Mouse (Mus musculus) E14TG2a.4 (cell line): ENCODE results near the gene Fam53b.

ENCODE experiments used
- H3K27me3 ChIP-seq: 2 replicates; pipeline ENCODE4 v1.6.1; 2014; ENCODE audit warnings: low read length, control low read depth; ENCODE audit not compliant: insufficient read depth
- H3K36me3 ChIP-seq: 2 replicates; pipeline ENCODE4 v1.6.1; 2014; ENCODE audit warnings: low read length, control low read depth; ENCODE audit not compliant: insufficient read depth
- H3K4me1 ChIP-seq: replicated peaks from 2 replicates; pipeline ENCODE4 v1.6.1; 2014; ENCODE audit warnings: low read depth, low read length, control low read depth
- H3K4me3 ChIP-seq: replicated peaks from 2 replicates; pipeline ENCODE4 v1.5.1; 2014; ENCODE audit warnings: mild to moderate bottlenecking, low read length
- H3K9me3 ChIP-seq: 2 replicates; pipeline ENCODE4 v1.6.1; 2014; ENCODE audit warnings: low read length, control low read depth
- CTCF ChIP-seq: conservative IDR thresholded peaks from 2 replicates; pipeline ENCODE4 v1.5.1; 2014; ENCODE audit warnings: low read length
- NANOG ChIP-seq: IDR thresholded peaks from 2 replicates; pipeline ENCODE4 v1.6.1; 2014; ENCODE audit warnings: borderline replicate concordance, low read length, mixed read lengths
- POU5F1 ChIP-seq: IDR thresholded peaks from 2 replicates; pipeline ENCODE4 v1.6.1; 2014; ENCODE audit warnings: low read length, borderline replicate concordance

Fam53b gene

DNA sequence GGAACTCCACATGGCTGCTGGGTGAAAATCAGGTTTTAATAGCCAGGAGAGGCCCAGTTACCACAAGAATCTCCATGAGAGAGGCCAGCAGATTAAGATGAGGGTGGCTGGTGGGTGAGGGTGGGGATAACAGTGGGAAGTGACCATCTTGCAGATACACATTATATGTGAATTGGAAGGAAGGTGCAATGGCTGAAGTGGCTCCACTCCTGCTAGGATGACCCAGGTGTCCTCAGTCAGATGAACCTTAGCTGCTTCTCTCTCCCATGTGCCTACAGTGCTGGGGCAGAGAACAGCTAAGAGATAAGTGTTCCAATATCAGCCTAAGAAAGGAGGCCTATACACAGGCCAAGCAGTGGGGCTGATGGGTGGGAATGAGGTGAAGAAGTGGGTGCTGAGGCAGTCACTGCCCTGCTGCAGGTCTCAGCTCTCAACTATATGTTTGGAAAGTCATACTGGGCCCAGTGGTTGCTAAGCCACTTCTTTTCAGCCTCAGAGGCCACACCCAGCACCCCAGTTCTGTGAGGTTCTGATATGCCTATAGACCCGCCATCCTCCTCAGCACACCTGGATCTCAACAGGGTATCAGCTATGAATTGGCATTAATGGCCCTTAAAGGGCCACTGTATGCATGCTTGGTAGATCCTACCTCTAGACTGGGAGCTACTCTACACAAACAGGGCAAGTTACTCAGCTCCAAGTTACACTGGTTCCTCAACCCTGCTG lies 35.8 kb downstream of the Fam53b start:
- no peak overlapping the region for H3K4me3 ChIP-seq
- H3K27me3 ChIP-seq = no peaks in the 10 kb centered on the region; the same call in 1 of the 2 replicates
- no peak for TF ChIP-seq NANOG
- TF ChIP-seq CTCF = no peak
- TF ChIP-seq POU5F1 = no peak
- no peaks in the 10 kb centered on the region for H3K9me3 ChIP-seq
- H3K36me3 ChIP-seq = peaks cover 37% of the 10 kb centered on the region
- H3K4me1 ChIP-seq = peaks cover 67% of the 10 kb centered on the region

DNA sequence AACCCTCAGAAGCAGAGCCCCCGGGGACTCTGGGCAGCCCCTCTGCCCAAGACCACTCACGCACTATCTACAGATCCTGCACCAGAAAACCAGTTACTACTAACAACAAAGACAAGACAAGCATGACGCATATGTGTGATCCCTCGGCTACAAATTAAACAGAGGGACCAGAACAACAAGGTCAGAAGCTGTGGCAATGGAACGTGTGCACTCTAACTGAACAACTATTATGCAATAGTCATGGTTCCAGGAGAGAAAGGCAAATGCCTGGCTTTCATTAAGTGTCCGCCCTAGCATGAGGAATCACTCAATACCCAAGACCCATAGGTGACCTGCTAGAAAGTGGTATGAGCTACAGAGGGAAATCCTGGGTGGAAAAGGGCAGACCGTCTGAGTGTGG lies 36.6 kb downstream of the Fam53b start:
- Histone ChIP-seq H3K4me3 (peak overlapping the region; percentile 14; the same call in 1 of the 2 replicates), H3K27me3 (no peaks in the 10 kb centered on the region; the same call in 1 of the 2 replicates), H3K36me3 (peaks cover 39% of the 10 kb centered on the region), H3K4me1 (peaks cover 66% of the 10 kb centered on the region), H3K9me3 (no peaks in the 10 kb centered on the region)
- TF ChIP-seq NANOG (no peak), POU5F1 (no peak), CTCF (no peak)

DNA sequence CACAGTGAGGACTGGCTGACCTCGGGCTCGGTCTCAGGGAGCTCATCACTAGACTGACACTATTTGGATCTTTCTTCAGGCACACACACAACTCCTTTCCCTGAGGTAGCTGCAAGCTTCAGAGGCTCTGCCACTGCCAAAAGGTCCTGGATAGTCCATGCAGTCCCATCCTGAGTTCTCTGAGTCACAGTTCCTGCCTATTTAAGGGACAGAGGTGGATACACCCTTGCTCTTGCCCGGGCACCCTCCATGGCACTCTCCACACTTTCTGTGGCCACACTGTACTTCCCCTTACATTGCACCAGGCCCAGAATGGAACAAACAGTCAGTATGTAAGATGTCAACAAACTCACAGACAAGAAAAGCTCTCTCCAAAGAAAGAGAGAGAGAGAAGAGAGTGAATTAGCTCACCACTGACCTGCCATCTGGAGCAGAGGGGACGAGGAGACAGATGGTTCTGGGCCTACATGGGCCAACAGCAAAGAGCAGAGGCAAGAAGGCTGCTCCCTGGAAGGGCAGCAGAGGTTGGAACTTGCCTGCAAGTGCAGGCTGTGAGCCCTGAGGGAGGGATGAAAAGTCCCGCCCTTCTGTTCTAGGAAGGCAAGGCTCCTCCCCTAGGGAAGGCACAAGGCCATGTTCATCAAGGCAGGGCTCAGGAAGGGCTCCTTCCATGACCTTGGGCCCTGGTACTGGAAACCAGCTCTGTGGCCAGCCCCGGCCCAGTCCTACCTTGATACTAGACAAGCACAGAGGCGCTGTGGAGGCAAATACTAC lies 37.2 kb downstream of the Fam53b start:
- no peak for TF ChIP-seq POU5F1
- Histone ChIP-seq H3K36me3 (peaks cover 45% of the 10 kb centered on the region), H3K27me3 (no peaks in the 10 kb centered on the region; the same call in 1 of the 2 replicates), H3K4me3 (peak overlapping the region; percentile 14; the same call in 1 of the 2 replicates), H3K9me3 (no peaks in the 10 kb centered on the region), H3K4me1 (peaks cover 60% of the 10 kb centered on the region)

DNA sequence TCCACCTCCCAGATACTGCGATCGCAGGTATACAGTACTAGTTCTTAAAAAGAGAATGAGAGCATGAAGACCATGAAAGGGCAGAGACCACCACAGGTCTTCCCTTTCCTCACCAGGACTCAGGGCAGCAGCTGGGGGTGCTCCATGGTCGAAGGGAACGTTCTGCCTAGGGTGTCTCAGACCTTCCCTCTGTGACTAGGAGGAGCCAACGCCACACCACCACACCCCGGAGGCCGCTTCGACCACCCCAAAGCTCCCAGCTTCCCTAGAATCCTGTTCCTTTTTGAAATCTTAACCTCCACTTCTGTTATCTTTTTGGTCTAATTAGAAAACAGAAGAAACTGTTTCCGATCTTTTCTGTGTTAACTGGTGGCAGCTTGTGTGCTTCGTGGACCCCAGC lies 37.8 kb downstream of the Fam53b start:
- TF ChIP-seq POU5F1 (no peak), CTCF (no peak), NANOG (no peak)
- peaks cover 54% of the 10 kb centered on the region for H3K4me1 ChIP-seq
- H3K36me3 ChIP-seq = peaks cover 49% of the 10 kb centered on the region
- no peaks in the 10 kb centered on the region; the same call in 1 of the 2 replicates for H3K27me3 ChIP-seq
- no peaks in the 10 kb centered on the region for H3K9me3 ChIP-seq
- H3K4me3 ChIP-seq = no peak overlapping the region

DNA sequence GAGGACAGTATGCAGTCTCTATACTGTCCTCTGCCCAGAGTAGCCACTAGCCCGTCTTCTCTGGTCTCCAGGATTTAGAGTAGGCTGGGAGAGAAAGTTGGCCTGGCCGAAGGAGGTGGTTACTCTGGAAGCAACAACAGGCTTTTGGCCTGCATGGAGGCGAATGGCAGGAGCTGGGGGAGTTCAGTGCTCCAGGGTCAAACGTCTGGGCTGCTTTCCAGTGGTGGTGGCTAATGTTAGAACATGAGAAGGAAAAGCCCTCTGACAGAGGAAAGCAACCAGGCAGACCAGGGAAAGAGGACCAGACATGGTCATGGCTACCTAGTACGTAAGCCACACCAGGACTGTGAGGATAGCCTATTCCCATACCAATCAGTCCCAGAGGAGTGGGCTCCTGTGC lies 38.4 kb downstream of the Fam53b start:
- TF ChIP-seq NANOG = no peak
- no peak for TF ChIP-seq CTCF
- no peak for TF ChIP-seq POU5F1

DNA sequence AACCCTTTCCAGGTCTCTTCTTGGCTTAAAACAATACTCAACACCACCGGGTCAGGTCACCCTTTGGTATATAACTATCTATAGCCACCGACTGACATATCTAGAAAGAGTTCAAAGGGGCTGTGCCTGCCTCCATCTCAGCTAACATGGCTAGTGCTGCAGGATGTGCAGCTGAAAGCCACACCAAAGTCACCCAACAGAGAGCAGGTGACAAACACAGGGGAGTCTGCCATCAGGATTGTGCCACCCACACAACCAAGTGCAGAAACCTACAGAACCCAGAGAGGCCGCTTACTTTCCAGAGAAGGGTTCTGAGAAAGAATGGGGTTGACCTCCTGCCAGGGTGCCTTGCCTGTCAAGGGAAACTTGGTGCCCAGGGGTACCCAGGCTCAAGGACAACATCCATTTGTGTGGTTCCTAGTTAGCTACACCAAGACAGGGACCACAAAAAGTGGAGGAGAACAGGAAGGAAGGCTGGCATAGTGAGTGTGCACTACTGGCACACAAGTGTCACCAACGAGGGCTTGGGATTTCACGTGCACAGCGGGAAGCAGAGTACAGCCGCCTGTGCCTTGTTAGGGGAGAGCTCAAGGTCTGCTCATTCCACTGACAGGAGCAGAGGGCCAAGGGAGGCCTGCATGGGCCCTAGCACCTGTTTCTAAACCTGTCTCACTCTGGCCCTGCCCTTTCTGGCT lies 40.5 kb downstream of the Fam53b start:
- H3K4me1 ChIP-seq = peaks cover 26% of the 10 kb centered on the region
- H3K36me3 ChIP-seq = peaks cover 51% of the 10 kb centered on the region
- no peaks in the 10 kb centered on the region for H3K27me3 ChIP-seq
- H3K4me3 ChIP-seq = no peak overlapping the region
- no peaks in the 10 kb centered on the region for H3K9me3 ChIP-seq
- TF ChIP-seq CTCF = no peak
- TF ChIP-seq POU5F1 = no peak
- TF ChIP-seq NANOG = no peak

More for the DNA sequence above, 38.4 kb downstream of the Fam53b start:
- no peaks in the 10 kb centered on the region for H3K9me3 ChIP-seq
- H3K4me3 ChIP-seq = no peak overlapping the region
- no peaks in the 10 kb centered on the region; the same call in 1 of the 2 replicates for H3K27me3 ChIP-seq
- peaks cover 48% of the 10 kb centered on the region for H3K4me1 ChIP-seq
- H3K36me3 ChIP-seq = peaks cover 54% of the 10 kb centered on the region

DNA sequence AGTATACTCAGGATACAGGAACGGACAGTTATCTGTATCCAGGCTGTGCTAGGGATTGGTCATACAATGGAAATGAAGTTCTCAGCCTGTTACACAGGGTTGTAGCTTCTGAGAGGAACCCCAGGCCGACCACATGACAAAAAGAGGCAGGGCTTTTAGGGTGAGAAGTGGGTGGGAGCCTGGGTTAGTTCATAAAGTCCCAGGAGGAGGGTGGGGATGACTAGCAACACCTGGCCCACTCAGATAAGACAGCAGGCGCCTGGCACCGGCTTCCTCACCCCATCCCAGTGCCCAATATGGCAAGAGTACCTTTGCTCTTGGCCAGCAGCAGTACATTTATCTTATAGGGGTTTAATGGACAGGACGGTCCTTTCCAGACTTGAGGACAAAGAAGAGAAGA lies 41.2 kb downstream of the Fam53b start:
- H3K4me3 ChIP-seq = no peak overlapping the region
- H3K27me3 ChIP-seq = no peaks in the 10 kb centered on the region
- H3K36me3 ChIP-seq = peaks cover 45% of the 10 kb centered on the region
- TF ChIP-seq POU5F1 (no peak), CTCF (no peak), NANOG (no peak)
- no peaks in the 10 kb centered on the region for H3K9me3 ChIP-seq
- H3K4me1 ChIP-seq = peaks cover 20% of the 10 kb centered on the region

DNA sequence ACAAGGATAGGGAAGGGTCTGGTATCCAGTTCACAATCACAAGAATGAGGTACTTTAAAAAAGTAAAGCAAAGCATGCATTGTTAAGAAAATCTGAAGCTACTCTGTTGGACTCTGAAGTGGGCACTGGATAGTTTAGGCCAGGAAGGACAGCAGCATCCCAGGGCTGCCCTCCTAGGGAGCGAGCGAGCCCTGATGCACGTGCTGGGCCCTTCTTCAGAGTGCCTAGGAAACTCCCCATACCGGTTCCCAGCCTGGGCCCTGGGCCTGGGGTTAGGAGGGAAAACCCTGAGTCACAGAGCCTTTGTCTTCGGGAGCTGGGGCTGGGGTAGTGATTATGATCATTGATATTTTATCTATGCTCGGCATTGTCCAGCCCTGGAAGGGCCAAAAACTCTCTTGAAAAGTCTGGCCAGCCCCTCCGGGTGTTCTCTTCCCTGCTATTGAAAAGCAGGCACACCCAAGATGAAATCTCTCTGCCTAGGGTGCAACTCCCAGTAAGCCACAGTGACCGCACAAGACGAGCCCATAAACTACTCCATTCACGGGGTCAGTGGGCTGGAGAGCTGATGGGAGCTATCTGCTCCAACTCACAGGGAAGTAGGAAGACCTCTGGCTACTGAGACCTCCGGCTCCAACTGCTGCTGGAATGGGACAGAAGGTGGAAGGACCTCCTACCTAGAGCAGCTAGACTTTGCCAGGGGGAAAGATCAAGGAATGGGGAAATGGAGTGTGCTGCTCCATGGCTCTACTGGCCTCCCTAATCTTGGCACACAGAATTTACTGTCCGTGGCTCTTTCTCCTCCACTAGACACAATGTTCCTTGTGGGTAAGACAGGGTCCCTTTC lies 45.0 kb downstream of the Fam53b start:
- H3K4me1 ChIP-seq = peaks cover 15% of the 10 kb centered on the region
- peaks cover 34% of the 10 kb centered on the region; the same call in 1 of the 2 replicates for H3K36me3 ChIP-seq
- H3K4me3 ChIP-seq = no peak overlapping the region
- H3K27me3 ChIP-seq = no peaks in the 10 kb centered on the region
- H3K9me3 ChIP-seq = no peaks in the 10 kb centered on the region
- TF ChIP-seq CTCF (no peak), POU5F1 (no peak), NANOG (no peak)
